Comparison of ENCODE assay signal across 8 mouse cellular contexts in the genomic region with DNA sequence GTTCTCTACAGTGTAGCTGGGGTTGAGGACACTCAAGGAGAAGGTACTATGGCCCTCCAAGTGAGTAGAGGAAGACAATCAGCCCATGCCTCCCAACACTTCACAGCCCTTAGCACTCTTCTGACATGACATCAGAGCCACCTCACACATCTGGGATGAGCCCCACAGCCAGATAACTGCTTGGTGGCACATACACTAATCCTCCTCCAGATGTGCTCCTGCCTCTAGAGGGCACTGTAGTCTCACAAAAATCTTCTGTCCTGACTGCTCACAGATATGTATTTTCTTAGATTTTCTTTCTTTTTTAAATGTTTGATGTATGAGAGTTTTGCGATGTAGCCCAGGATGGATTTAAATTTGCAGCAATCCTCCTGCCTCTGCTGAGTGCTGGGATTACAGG. TPM values are rescaled to one million over a fixed set of nuclear protein-coding genes. Genes with fewer than 3 reads are reported as not detected.
DNase-seq lines count a peak whose midpoint lies in the region; ATAC-seq lines count a peak whose summit lies in the region.

No protein-coding gene starts in this region.

- ATAC-seq in monocyte, adult 5-6 weeks (replicated peaks; ENCODE audit: insufficient number of reproducible peaks, low FRiP score, low TSS enrichment, poor library complexity, severe bottlenecking), result peak; percentile 80; the same call in 1 of the 2 replicates

- peak; percentile 21 to 46 for DNase-seq in frontal cortex, postnatal 36 days (ENCODE audit: low spot score in 2 of 2)
- DNase-seq in frontal cortex, postnatal 25 days (ENCODE audit: low spot score in 2 of 2), result no peak
- DNase-seq in urinary bladder, postnatal 14 days (ENCODE audit: low spot score), result peak; percentile 52
- no peak for DNase-seq in urinary bladder, adult 18-20 months (ENCODE audit: low spot score in 2 of 2)
- DNase-seq in embryo, embryonic 11 days, result peak; percentile 34
- peak; percentile 46 to 70 for DNase-seq in kidney, postnatal 25 days
- no peak for DNase-seq in urinary bladder, postnatal 10 days (ENCODE audit: low spot score)

RNA-seq across cellular contexts. Expression of gene Sae1, which starts 11.1 kb away (rescaled TPM):
- total RNA-seq in monocyte, adult 5-6 weeks (2017), result 108 to 150 TPM (median 134 TPM) in 3 replicates

RNA-seq across cellular contexts. Expression of gene Zc3h4, which starts 24.2 kb away (rescaled TPM):
- 20.4 to 63.1 TPM (median 27.4 TPM) in 3 replicates for total RNA-seq in monocyte, adult 5-6 weeks (2017)

Comparison
In these comparisons a context has a peak if more than half of its experiments do, and no peak if none do; other contexts are left out.
1. DNase-seq: peak in frontal cortex, postnatal 36 days (2 of 2), urinary bladder, postnatal 14 days (single experiment), embryo, embryonic 11 days (single experiment) and kidney, postnatal 25 days (2 of 2); none in frontal cortex, postnatal 25 days (0 of 2), urinary bladder, adult 18-20 months (0 of 2) and urinary bladder, postnatal 10 days (single experiment).